Mouse (Mus musculus): ENCODE measurements around the gene Cxcl12.

Gene Cxcl12

DNA sequence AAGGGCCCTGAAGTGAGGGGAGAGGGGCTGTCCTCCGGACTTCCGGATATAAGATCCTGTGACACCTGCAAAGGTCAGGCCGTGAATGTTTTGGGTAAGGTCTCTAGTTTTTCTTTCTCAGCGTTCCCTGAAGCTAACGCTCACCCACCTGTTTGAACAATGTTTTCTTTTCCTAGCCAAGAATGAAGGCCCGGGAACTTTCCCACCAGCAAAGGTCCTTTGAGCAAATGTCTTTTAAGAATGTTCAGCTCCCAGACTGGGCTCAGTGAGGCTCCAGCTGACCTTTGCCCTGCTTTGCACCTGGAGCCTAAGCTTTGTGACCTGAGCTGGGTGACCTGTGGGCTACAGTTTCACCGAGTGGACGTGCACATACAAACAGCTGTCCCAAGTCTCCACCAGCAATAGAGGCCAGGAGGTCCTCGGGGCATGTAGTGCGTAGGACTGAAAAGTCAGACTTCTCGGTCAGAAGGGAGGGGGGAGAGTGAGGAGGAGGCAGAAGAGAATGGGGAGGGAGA, 52.6 kb downstream of the Cxcl12 start:
- DNase-seq: no peak
